Mouse (Mus musculus): Measurements from ENCODE around the gene Trpd52l3. TPM values are rescaled to one million over a fixed set of nuclear protein-coding genes. Genes with fewer than 3 reads are reported as not detected.

The Trpd52l3 gene
- total RNA-seq (2012; rRNA removed) = 0.13 TPM in 1 of 2 replicates, not detected in the other

GRCm38 (mm10) chr19:30003621-30004020 is at the start of gene Trpd52l3:
Gene Trpd52l3, plus strand, starts transcription at chr19:30003790.
- Histone ChIP-seq H3K4me3 (ENCODE audit: insufficient read depth in 1 of 2, low read depth in 1 of 2, low read length in 2 of 2, poor library complexity in 1 of 2, severe bottlenecking in 1 of 2) (no peak within 1 kb of the TSS), H3K9ac (ENCODE audit: insufficient read depth, low read depth, low read length, poor library complexity, severe bottlenecking) (no peak within 1 kb of the TSS), H3K4me1 (ENCODE audit: control insufficient read depth in 2 of 2, insufficient read depth in 2 of 2, low read length in 2 of 2, poor library complexity in 1 of 2) (no peaks in the 10 kb centered on the region; a peak in 1 of 4 replicates), H3K36me3 (ENCODE audit: control insufficient read depth, insufficient read depth, low read length, poor library complexity, severe bottlenecking) (no peaks in the 10 kb centered on the region), H3K9me3 (ENCODE audit: control insufficient read depth, insufficient read depth, low read depth, low read length) (no peaks in the 10 kb centered on the region), H3K27ac (ENCODE audit: insufficient read depth, low read depth, low read length, poor library complexity, severe bottlenecking) (no peak within 1 kb of the TSS)
- in situ Hi-C loops (cut with MboI; ENCODE audit: low sequenced_read_pairs in 2 of 2, unreplicated experiment in 2 of 2) = no loop called here
- DNase-seq (ENCODE audit: low read depth, low spot score) = no peak
- TF ChIP-seq ZNF384 (IDR thresholded peaks at IDR 0.05; ENCODE audit: low read depth, low read length) (no peak), MAFK (IDR thresholded peaks at IDR 0.05; ENCODE audit: insufficient read depth, low read depth, low read length) (no peak), HCFC1 (IDR thresholded peaks at IDR 0.05; ENCODE audit: borderline replicate concordance, insufficient read depth, low read length) (no peak), CHD2 (IDR thresholded peaks at IDR 0.05; ENCODE audit: low read depth, low read length) (no peak), ZC3H11A (IDR thresholded peaks at IDR 0.05; ENCODE audit: borderline replicate concordance, low read depth, low read length) (no peak)

GRCm38 (mm10) chr19:29953833-29954232 is 49.8 kb upstream of the Trpd52l3 start:
- Histone ChIP-seq H3K4me1 (ENCODE audit: control insufficient read depth in 2 of 2, insufficient read depth in 2 of 2, low read length in 2 of 2, poor library complexity in 1 of 2) (no peaks in the 10 kb centered on the region), H3K36me3 (ENCODE audit: control insufficient read depth, insufficient read depth, low read length, poor library complexity, severe bottlenecking) (no peaks in the 10 kb centered on the region), H3K4me3 (ENCODE audit: insufficient read depth in 1 of 2, low read depth in 1 of 2, low read length in 2 of 2, poor library complexity in 1 of 2, severe bottlenecking in 1 of 2) (no peak overlapping the region), H3K9ac (ENCODE audit: insufficient read depth, low read depth, low read length, poor library complexity, severe bottlenecking) (no peak overlapping the region), H3K9me3 (ENCODE audit: control insufficient read depth, insufficient read depth, low read depth, low read length) (no peaks in the 10 kb centered on the region), H3K27ac (ENCODE audit: insufficient read depth, low read depth, low read length, poor library complexity, severe bottlenecking) (no peak overlapping the region)
- TF ChIP-seq ZNF384 (IDR thresholded peaks at IDR 0.05; ENCODE audit: low read depth, low read length) (no peak), CHD2 (IDR thresholded peaks at IDR 0.05; ENCODE audit: low read depth, low read length) (no peak)
- in situ Hi-C loops (cut with MboI; ENCODE audit: low sequenced_read_pairs in 2 of 2, unreplicated experiment in 2 of 2) = no loop called here
- DNase-seq (ENCODE audit: low read depth, low spot score) = no peak

GRCm38 (mm10) chr19:29955454-29955853 is 48.1 kb upstream of the Trpd52l3 start:
- in situ Hi-C loops (cut with MboI; ENCODE audit: low sequenced_read_pairs in 2 of 2, unreplicated experiment in 2 of 2) = no loop called here
- no peak for DNase-seq (ENCODE audit: low read depth, low spot score)
- no peak overlapping the region for H3K27ac ChIP-seq (ENCODE audit: insufficient read depth, low read depth, low read length, poor library complexity, severe bottlenecking)

GRCm38 (mm10) chr19:29960906-29961305 is 42.7 kb upstream of the Trpd52l3 start:
- Histone ChIP-seq H3K4me1 (ENCODE audit: control insufficient read depth in 2 of 2, insufficient read depth in 2 of 2, low read length in 2 of 2, poor library complexity in 1 of 2) (no peaks in the 10 kb centered on the region), H3K4me3 (ENCODE audit: insufficient read depth in 1 of 2, low read depth in 1 of 2, low read length in 2 of 2, poor library complexity in 1 of 2, severe bottlenecking in 1 of 2) (no peak overlapping the region), H3K27ac (ENCODE audit: insufficient read depth, low read depth, low read length, poor library complexity, severe bottlenecking) (no peak overlapping the region), H3K36me3 (ENCODE audit: control insufficient read depth, insufficient read depth, low read length, poor library complexity, severe bottlenecking) (no peaks in the 10 kb centered on the region), H3K9ac (ENCODE audit: insufficient read depth, low read depth, low read length, poor library complexity, severe bottlenecking) (no peak overlapping the region), H3K9me3 (ENCODE audit: control insufficient read depth, insufficient read depth, low read depth, low read length) (no peaks in the 10 kb centered on the region)
- DNase-seq (ENCODE audit: low read depth, low spot score) = no peak
- TF ChIP-seq HCFC1 (IDR thresholded peaks at IDR 0.05; ENCODE audit: borderline replicate concordance, insufficient read depth, low read length) (no peak), CHD2 (IDR thresholded peaks at IDR 0.05; ENCODE audit: low read depth, low read length) (no peak), ZNF384 (IDR thresholded peaks at IDR 0.05; ENCODE audit: low read depth, low read length) (no peak), ZC3H11A (IDR thresholded peaks at IDR 0.05; ENCODE audit: borderline replicate concordance, low read depth, low read length) (no peak), MAFK (IDR thresholded peaks at IDR 0.05; ENCODE audit: insufficient read depth, low read depth, low read length) (no peak)
- in situ Hi-C loops (cut with MboI; ENCODE audit: low sequenced_read_pairs in 2 of 2, unreplicated experiment in 2 of 2) = no loop called here

More at GRCm38 (mm10) chr19:29955454-29955853, 48.1 kb upstream of the Trpd52l3 start:
- Histone ChIP-seq H3K9ac (ENCODE audit: insufficient read depth, low read depth, low read length, poor library complexity, severe bottlenecking) (no peak overlapping the region), H3K9me3 (ENCODE audit: control insufficient read depth, insufficient read depth, low read depth, low read length) (no peaks in the 10 kb centered on the region), H3K4me1 (ENCODE audit: control insufficient read depth in 2 of 2, insufficient read depth in 2 of 2, low read length in 2 of 2, poor library complexity in 1 of 2) (no peaks in the 10 kb centered on the region), H3K4me3 (ENCODE audit: insufficient read depth in 1 of 2, low read depth in 1 of 2, low read length in 2 of 2, poor library complexity in 1 of 2, severe bottlenecking in 1 of 2) (no peak overlapping the region), H3K36me3 (ENCODE audit: control insufficient read depth, insufficient read depth, low read length, poor library complexity, severe bottlenecking) (no peaks in the 10 kb centered on the region)
- TF ChIP-seq CHD2 (IDR thresholded peaks at IDR 0.05; ENCODE audit: low read depth, low read length) = no peak
- no peak for TF ChIP-seq ZC3H11A (IDR thresholded peaks at IDR 0.05; ENCODE audit: borderline replicate concordance, low read depth, low read length)
- TF ChIP-seq MAFK (IDR thresholded peaks at IDR 0.05; ENCODE audit: insufficient read depth, low read depth, low read length) = no peak
- no peak for TF ChIP-seq ZNF384 (IDR thresholded peaks at IDR 0.05; ENCODE audit: low read depth, low read length)
- no peak for TF ChIP-seq HCFC1 (IDR thresholded peaks at IDR 0.05; ENCODE audit: borderline replicate concordance, insufficient read depth, low read length)

GRCm38 (mm10) chr19:29961842-29962241 is 41.7 kb upstream of the Trpd52l3 start:
- Histone ChIP-seq H3K27ac (ENCODE audit: insufficient read depth, low read depth, low read length, poor library complexity, severe bottlenecking) (no peak overlapping the region), H3K9ac (ENCODE audit: insufficient read depth, low read depth, low read length, poor library complexity, severe bottlenecking) (no peak overlapping the region), H3K4me3 (ENCODE audit: insufficient read depth in 1 of 2, low read depth in 1 of 2, low read length in 2 of 2, poor library complexity in 1 of 2, severe bottlenecking in 1 of 2) (no peak overlapping the region), H3K4me1 (ENCODE audit: control insufficient read depth in 2 of 2, insufficient read depth in 2 of 2, low read length in 2 of 2, poor library complexity in 1 of 2) (no peaks in the 10 kb centered on the region), H3K36me3 (ENCODE audit: control insufficient read depth, insufficient read depth, low read length, poor library complexity, severe bottlenecking) (no peaks in the 10 kb centered on the region), H3K9me3 (ENCODE audit: control insufficient read depth, insufficient read depth, low read depth, low read length) (no peaks in the 10 kb centered on the region)
- in situ Hi-C loops (cut with MboI; ENCODE audit: low sequenced_read_pairs in 2 of 2, unreplicated experiment in 2 of 2) = no loop called here
- no peak for DNase-seq (ENCODE audit: low read depth, low spot score)
- TF ChIP-seq HCFC1 (IDR thresholded peaks at IDR 0.05; ENCODE audit: borderline replicate concordance, insufficient read depth, low read length) (no peak), CHD2 (IDR thresholded peaks at IDR 0.05; ENCODE audit: low read depth, low read length) (no peak), ZNF384 (IDR thresholded peaks at IDR 0.05; ENCODE audit: low read depth, low read length) (no peak), MAFK (IDR thresholded peaks at IDR 0.05; ENCODE audit: insufficient read depth, low read depth, low read length) (no peak), ZC3H11A (IDR thresholded peaks at IDR 0.05; ENCODE audit: borderline replicate concordance, low read depth, low read length) (no peak)
